Mouse (Mus musculus) T-helper 1 cell (primary cell): ENCODE results near the gene Gm7257.

Source experiments
- in situ Hi-C: fragments of 300-600 bp; cut with MboI, MseI; formaldehyde crosslinking; loops from one replicate; pipeline ENCODE4 v1.15.1; 2025; ENCODE audit warnings: high pct_unique_total_duplicates

The Gm7257 gene

GRCm38 (mm10) chr9:36431584-36431983 lies at the start of gene Gm7257:
Gene Gm7257 (plus strand): TSS chr9:36431884.
- in situ Hi-C loops: loop anchor here (5.0 kb wide), 1 partner anchor 59 kb away; no protein-coding TSS in a partner anchor

DNA sequence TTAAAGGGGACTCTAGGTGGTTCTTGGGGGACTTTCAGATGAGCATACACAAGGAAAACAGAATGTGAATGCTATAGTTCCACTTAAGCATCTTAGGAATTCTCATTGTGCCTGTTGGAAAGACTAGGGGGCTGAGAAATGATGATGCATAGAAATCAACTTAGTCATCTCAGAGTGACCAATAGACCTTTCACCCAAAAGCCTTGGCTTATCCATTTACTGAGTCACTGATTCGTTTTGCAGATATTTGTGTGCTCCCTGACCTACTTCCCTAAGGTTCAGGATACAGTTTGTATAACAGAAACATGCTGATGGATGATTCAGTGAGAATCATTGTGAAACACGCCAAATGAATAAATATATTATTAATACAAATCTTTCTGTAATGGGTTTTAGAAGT lies 28.7 kb upstream of the Gm7257 start:
- in situ Hi-C loops: no loop called here

DNA sequence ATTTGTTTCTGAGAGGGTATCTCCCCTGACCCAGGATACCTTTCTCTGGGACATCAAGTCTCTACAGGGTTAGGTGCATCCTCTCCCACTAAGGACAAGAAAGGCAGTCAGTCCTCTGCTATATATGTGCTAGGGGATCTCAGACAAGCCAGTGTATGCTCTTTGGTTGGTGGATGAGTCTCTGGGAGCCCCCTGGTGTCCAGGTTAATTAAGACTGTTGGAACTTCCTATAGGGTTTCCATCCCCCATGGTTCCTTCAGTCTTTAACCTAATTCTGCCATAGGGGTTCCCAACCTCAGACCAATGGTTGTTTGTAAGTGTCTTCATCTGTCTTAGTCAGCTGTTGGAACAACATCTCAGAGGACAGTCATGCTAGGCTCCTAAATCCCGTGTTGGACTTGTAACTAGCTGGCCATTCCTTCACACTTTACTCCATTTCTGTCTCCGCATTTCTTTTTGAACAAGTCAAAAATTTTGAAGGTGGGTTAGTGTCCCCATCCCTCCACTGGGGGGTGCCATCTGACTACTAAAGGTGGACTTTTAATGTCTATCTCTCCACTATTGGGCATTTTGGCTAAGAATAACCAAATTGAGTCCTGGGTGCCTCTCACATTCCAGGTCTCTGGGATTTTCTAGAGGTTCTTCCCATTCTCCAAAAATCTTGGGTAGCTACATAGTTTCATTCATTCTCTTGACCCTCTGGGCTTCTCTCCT lies 3.5 kb downstream of the Gm7257 start:
- in situ Hi-C loops: no loop called here

DNA sequence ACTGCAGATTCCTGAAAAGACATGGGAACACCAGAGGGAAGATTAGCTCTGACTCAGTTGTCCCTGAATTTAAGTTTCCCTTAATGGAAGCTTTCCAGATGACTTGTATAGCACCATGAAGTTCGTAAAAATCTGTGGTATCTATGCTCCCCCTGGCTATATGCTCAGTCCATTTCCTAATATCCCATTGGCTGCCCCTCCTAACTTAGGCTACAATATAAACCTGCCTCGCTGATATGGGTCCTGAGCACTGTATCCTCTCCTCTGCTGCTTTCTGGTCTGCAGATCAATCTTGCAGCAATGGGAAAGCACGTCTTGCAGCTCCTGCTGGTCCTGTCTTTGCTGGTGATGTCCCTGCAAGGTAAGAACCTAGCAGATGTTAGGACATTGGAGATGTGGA lies 43.7 kb downstream of the Gm7257 start, which contains the start of gene Gm9513:
TSS of gene Gm9513 (plus strand) at position 301 of the 400 bp plus-strand sequence.
- in situ Hi-C loops: no loop called here
